Mouse (Mus musculus) intestine, embryonic 15.5 days (tissue): ENCODE measurements at regions not wholly inside any gene's neighbourhood (a gene's known extent, or its start where the extent isn't known, plus 50 kb on each side); places are given as distances from the start of the nearest gene placed in this dataset.
"Not testable (repeated sequence)": the region's sequence is repeated elsewhere in the genome, so short reads cannot be mapped to it uniquely, and the experiment has no call there.

ENCODE experiments used
- ATAC-seq: fragments of 200-750 bp; cut with Nextera tagmentation; 2 replicates; pipeline ENCODE4 v1.8.0; 2017; ENCODE audit warnings: moderate TSS enrichment, moderate library complexity
- H3K27ac ChIP-seq: fragments of 300-500 bp; sonication (generic); 2 replicates; pipeline ENCODE4 v1.5.1; 2015; ENCODE audit warnings: mild to moderate bottlenecking, inconsistent platforms
- H3K27me3 ChIP-seq: fragments of 300-500 bp; sonication (generic); replicated peaks from 2 replicates; pipeline ENCODE4 v1.6.1; 2015; ENCODE audit warnings: inconsistent platforms
- H3K36me3 ChIP-seq: fragments of 300-500 bp; sonication (generic); 2 replicates; pipeline ENCODE4 v1.6.1; 2015; ENCODE audit warnings: inconsistent platforms
- H3K4me1 ChIP-seq: fragments of 300-500 bp; sonication (generic); replicated peaks from 2 replicates; pipeline ENCODE4 v1.6.1; 2015; ENCODE audit warnings: inconsistent platforms
- H3K4me2 ChIP-seq: fragments of 300-500 bp; sonication (generic); replicated peaks from 2 replicates; pipeline ENCODE4 v1.6.1; 2015; ENCODE audit warnings: mild to moderate bottlenecking, inconsistent platforms
- H3K4me3 ChIP-seq: fragments of 300-500 bp; sonication (generic); replicated peaks from 2 replicates; pipeline ENCODE4 v1.5.1; 2015; ENCODE audit warnings: inconsistent platforms
- H3K9ac ChIP-seq: fragments of 300-500 bp; sonication (generic); 2 replicates; pipeline ENCODE4 v1.6.1; 2015; ENCODE audit warnings: inconsistent platforms
- H3K9me3 ChIP-seq: fragments of 300-500 bp; sonication (generic); 2 replicates; pipeline ENCODE4 v1.6.1; 2016; ENCODE audit warnings: inconsistent platforms
- WGBS: fragments of 180-500 bp; shearing (Covaris S2); methylation state at CpG from one replicate; pipeline ENCODE4 v1.1.7; 2015; 5-methylcytosine and 5-hydroxymethylcytosine counted together

DNA sequence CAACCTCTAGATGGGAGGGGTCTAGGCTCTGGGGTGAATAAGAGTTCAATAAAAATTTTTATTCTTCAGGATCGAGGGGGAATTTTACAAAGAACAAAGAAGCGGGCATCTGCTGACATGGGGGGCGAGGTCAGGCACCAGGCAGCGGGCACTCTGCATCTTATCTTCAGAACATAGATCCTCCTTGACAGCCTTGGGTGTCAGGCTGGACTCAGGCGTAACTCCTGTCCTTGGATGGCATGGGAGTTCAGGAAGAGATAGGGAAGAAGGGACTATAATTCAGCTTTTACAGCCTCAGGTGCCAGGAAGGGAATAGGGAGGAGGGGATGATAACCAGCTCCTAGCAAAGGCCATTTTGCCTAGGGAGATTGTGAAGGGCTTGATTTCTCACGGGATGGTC, 753.1 kb downstream of the Gm10330 start:
- not testable (repeated sequence) for H3K36me3 ChIP-seq, H3K27ac ChIP-seq, H3K4me3 ChIP-seq, H3K9ac ChIP-seq, H3K4me2 ChIP-seq, H3K9me3 ChIP-seq, H3K27me3 ChIP-seq, ATAC-seq, H3K4me1 ChIP-seq
- WGBS: 81% methylated on average over 6 of the region's 6 CpGs

DNA sequence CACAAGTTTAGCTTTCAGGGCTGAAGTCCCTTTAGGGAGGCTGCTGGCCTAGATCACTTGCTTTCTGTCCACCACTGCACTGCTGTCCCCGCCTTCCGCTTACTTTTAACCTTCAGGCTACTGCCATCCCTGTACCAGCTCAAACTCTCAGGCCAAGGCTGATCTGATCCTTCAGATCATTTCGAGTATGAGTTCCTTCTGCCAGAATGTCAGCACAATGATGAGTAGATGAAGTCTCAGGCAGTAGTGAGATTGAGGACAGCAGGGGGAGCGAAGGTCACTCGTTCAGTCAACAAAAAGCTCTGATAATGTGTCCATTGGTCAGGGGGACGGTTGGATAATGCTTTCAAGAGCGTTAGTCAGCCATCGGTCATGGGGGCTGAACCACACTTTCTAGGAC, 756.5 kb downstream of the Gm10330 start:
- H3K36me3 ChIP-seq, H3K9me3 ChIP-seq, H3K27me3 ChIP-seq, ATAC-seq, H3K4me2 ChIP-seq, H3K27ac ChIP-seq, H3K9ac ChIP-seq, H3K4me3 ChIP-seq, H3K4me1 ChIP-seq: not testable (repeated sequence)
- 86% methylated on average over 8 of the region's 8 CpGs for WGBS

DNA sequence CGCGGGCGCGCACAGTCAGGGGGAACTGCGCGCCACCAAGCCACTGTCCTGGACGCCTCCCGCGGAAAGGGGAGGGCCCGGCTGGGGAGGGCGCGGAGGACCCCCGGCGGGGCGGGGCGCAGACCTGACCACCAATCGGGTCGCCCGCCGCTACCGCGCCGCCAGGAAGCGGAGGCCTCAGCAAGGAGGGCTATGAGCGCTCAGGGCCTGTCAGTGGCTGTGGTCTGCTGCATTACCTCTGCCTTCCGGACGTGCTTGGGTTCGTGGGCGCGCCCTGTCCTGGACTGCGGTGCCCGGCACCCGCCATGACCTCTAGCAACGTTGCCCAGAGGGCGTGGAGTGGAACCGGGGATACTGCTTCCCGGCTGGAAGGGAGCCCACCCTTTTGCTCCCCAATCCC, 769.9 kb downstream of the Gm10330 start:
- not testable (repeated sequence) for H3K4me1 ChIP-seq, H3K27ac ChIP-seq, H3K27me3 ChIP-seq, H3K36me3 ChIP-seq, H3K9me3 ChIP-seq
- WGBS: 1% methylated on average over 34 of the region's 37 CpGs
- Histone ChIP-seq H3K4me2 (peak overlapping the region; percentile 53), H3K4me3 (peak overlapping the region; percentile 47), H3K9ac (peak overlapping the region; percentile 47)
- ATAC-seq: 0 out of 2 replicates have a peak, but pooled peaks have one; percentile 75

DNA sequence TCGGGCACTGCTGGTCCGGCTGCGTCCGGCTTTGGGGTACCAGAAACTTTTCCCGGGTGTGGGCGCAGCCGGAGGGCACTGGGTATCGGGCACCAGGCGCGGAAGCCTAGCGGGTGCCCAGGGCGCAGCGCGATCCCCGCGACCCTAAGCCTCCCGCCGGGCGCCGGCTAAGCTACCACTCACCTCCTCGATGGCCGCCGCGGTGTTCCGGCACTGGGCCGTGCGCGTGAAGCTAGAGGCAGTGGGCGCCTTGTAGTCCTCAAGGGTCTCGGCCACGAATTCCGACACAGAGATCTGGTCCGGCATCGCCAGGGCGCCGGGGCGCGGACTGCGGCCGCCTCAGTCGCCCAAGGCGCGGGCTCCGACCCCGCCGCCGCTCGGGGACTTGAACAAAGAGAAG, 770.4 kb downstream of the Gm10330 start:
- WGBS: 0% methylated on average over 26 of the region's 48 CpGs
- not testable (repeated sequence) for H3K27me3 ChIP-seq
- peak overlapping the region; percentile 47 for H3K9ac ChIP-seq

More for the DNA sequence above, 770.4 kb downstream of the Gm10330 start:
- peak overlapping the region; percentile 47 for H3K4me3 ChIP-seq
- ATAC-seq, H3K4me1 ChIP-seq, H3K9me3 ChIP-seq, H3K36me3 ChIP-seq, H3K27ac ChIP-seq: not testable (repeated sequence)
- H3K4me2 ChIP-seq: peak overlapping the region; percentile 53
